Mouse (Mus musculus) CH12.LX (cell line): Measurements from ENCODE around the gene D17H6S53E. TPM values are rescaled to one million over a fixed set of nuclear protein-coding genes. Genes with fewer than 3 reads are reported as not detected.

Source experiments
- DNase-seq: peaks from one replicate; pipeline ENCODE4 v3.0.0-alpha.2; 2013; ENCODE audit errors: extremely low read depth
- H3K27ac ChIP-seq: 2 replicates; pipeline ENCODE4 v1.5.1; 2012; ENCODE audit warnings: low read depth, mild to moderate bottlenecking, control low read depth, moderate library complexity; ENCODE audit not compliant: insufficient read depth
- H3K27me3 ChIP-seq: replicated peaks from 2 replicates; pipeline ENCODE3; 2012; ENCODE audit warnings: inconsistent platforms
- H3K36me3 ChIP-seq, 2 experiments: replicated peaks in 1 of 2; 2 replicates each; pipeline versions ENCODE3 to v1.6.1; 2012; ENCODE audit warnings: inconsistent platforms in 1 of 2, low read length in 1 of 2, mild to moderate bottlenecking in 1 of 2, mixed read lengths in 1 of 2, moderate library complexity in 1 of 2; ENCODE audit not compliant: control insufficient read depth in 1 of 2, insufficient read depth in 1 of 2
- H3K4me1 ChIP-seq, 2 experiments: 2 replicates each; pipeline ENCODE4 v1.6.1; 2012; ENCODE audit warnings: inconsistent platforms in 1 of 2, moderate library complexity in 1 of 2; ENCODE audit not compliant: insufficient read depth in 2 of 2, control insufficient read depth in 1 of 2
- H3K4me2 ChIP-seq: 2 replicates; pipeline ENCODE4 v1.6.1; 2012; ENCODE audit warnings: low read depth, mild to moderate bottlenecking, control low read depth; ENCODE audit not compliant: poor library complexity, insufficient read depth, severe bottlenecking
- H3K4me3 ChIP-seq, 3 experiments: fragments of 150-350 bp in 1 of 3; sonication (generic) in 1 of 3; replicated peaks in 1 of 3; 2 replicates each; pipeline versions ENCODE3 to v1.5.1; 2011 to 2012; ENCODE audit warnings: low read depth in 2 of 3, low read length in 2 of 3, mild to moderate bottlenecking in 2 of 3, moderate library complexity in 2 of 3, control low read depth in 1 of 3, improper control_type of control experiment in 1 of 3, inconsistent platforms in 1 of 3, mixed read lengths in 1 of 3; ENCODE audit not compliant: poor library complexity in 1 of 3
- H3K79me2 ChIP-seq: replicated peaks from 2 replicates; pipeline ENCODE4 v1.6.1; 2012; ENCODE audit warnings: mild to moderate bottlenecking, moderate library complexity; ENCODE audit not compliant: control insufficient read depth, poor library complexity, insufficient read depth, severe bottlenecking; ENCODE audit errors: extremely low read depth
- H3K9ac ChIP-seq: 2 replicates; pipeline ENCODE4 v1.6.1; 2012; ENCODE audit warnings: low read depth, mild to moderate bottlenecking, control low read depth, moderate library complexity; ENCODE audit not compliant: insufficient read depth
- H3K9me3 ChIP-seq: replicated peaks from 2 replicates; pipeline ENCODE3; 2012; ENCODE audit warnings: low read length, inconsistent platforms, mixed read lengths
- BHLHE40 ChIP-seq: IDR thresholded peaks from 2 replicates; pipeline ENCODE4 v1.6.1; 2011; ENCODE audit warnings: mild to moderate bottlenecking, low read depth, low read length, improper control_type of control experiment
- CHD1 ChIP-seq: IDR thresholded peaks from 2 replicates; pipeline ENCODE4 v1.6.1; 2012; ENCODE audit warnings: low read depth, low read length, improper control_type of control experiment, inconsistent platforms
- CTCF ChIP-seq, 2 experiments: IDR thresholded peaks in 1 of 2; conservative IDR thresholded peaks in 1 of 2; 2 replicates each; pipeline ENCODE4 v1.5.1; 2011 to 2012; ENCODE audit warnings: low read depth in 2 of 2, low read length in 2 of 2, improper control_type of control experiment in 1 of 2, inconsistent platforms in 1 of 2, mild to moderate bottlenecking in 1 of 2, moderate library complexity in 1 of 2
- ELF1 ChIP-seq: IDR thresholded peaks from 2 replicates; pipeline ENCODE4 v1.6.1; 2014; ENCODE audit warnings: low read depth, mild to moderate bottlenecking, inconsistent platforms, low read length, improper control_type of control experiment
- EP300 ChIP-seq: IDR thresholded peaks from 2 replicates; pipeline ENCODE4 v1.6.1; 2011; ENCODE audit warnings: low read length, improper control_type of control experiment
- ETS1 ChIP-seq: conservative IDR thresholded peaks from 2 replicates; pipeline ENCODE4 v1.6.1; 2012; ENCODE audit warnings: low read depth, mild to moderate bottlenecking, inconsistent platforms, low read length, improper control_type of control experiment, moderate library complexity
- GABPA ChIP-seq: IDR thresholded peaks from 2 replicates; pipeline ENCODE4 v1.6.1; 2012; ENCODE audit warnings: low read depth, low read length, improper control_type of control experiment, inconsistent platforms; ENCODE audit not compliant: insufficient replicate concordance
- HCFC1 ChIP-seq: IDR thresholded peaks from 2 replicates; pipeline ENCODE4 v1.6.1; 2012; ENCODE audit warnings: low read depth, mild to moderate bottlenecking, inconsistent platforms, low read length, improper control_type of control experiment
- IRF4 ChIP-seq: IDR thresholded peaks from 2 replicates; pipeline ENCODE4 v1.6.1; 2014; ENCODE audit warnings: low read depth, mild to moderate bottlenecking, inconsistent platforms, low read length, improper control_type of control experiment
- JUN ChIP-seq: IDR thresholded peaks from 2 replicates; pipeline ENCODE4 v1.6.1; 2011; ENCODE audit warnings: low read depth, mild to moderate bottlenecking, low read length, improper control_type of control experiment, moderate library complexity; ENCODE audit not compliant: insufficient read depth
- JUND ChIP-seq: conservative IDR thresholded peaks from 2 replicates; pipeline ENCODE4 v1.6.1; 2011; ENCODE audit warnings: low read depth, low read length, improper control_type of control experiment
- KAT2A ChIP-seq: IDR thresholded peaks from 2 replicates; pipeline ENCODE4 v1.6.1; 2012; ENCODE audit warnings: low read length, improper control_type of control experiment, inconsistent platforms; ENCODE audit not compliant: insufficient replicate concordance
- MAFK ChIP-seq: IDR thresholded peaks from 2 replicates; pipeline ENCODE4 v1.6.1; 2011; ENCODE audit warnings: low read length, improper control_type of control experiment; ENCODE audit not compliant: insufficient replicate concordance
- MAX ChIP-seq: IDR thresholded peaks from 2 replicates; pipeline ENCODE4 v1.6.1; 2011; ENCODE audit warnings: low read length, improper control_type of control experiment
- MAZ ChIP-seq: IDR thresholded peaks from 2 replicates; pipeline ENCODE4 v1.6.1; 2012; ENCODE audit warnings: low read depth, mild to moderate bottlenecking, inconsistent platforms, low read length, improper control_type of control experiment, moderate library complexity
- MEF2A ChIP-seq: IDR thresholded peaks from 2 replicates; pipeline ENCODE4 v1.6.1; 2014; ENCODE audit warnings: low read depth, mild to moderate bottlenecking, inconsistent platforms, low read length, improper control_type of control experiment, borderline replicate concordance
- MXI1 ChIP-seq: IDR thresholded peaks from 2 replicates; pipeline ENCODE4 v1.6.1; 2011; ENCODE audit warnings: mild to moderate bottlenecking, low read depth, low read length, improper control_type of control experiment
- MYC ChIP-seq: IDR thresholded peaks from 2 replicates; pipeline ENCODE4 v1.6.1; 2011; ENCODE audit warnings: low read depth, mild to moderate bottlenecking, improper control_type of control experiment, low read length
- NELFE ChIP-seq: IDR thresholded peaks from 2 replicates; pipeline ENCODE4 v1.6.1; 2011; ENCODE audit warnings: low read depth, low read length, improper control_type of control experiment
- NRF1 ChIP-seq: IDR thresholded peaks from 2 replicates; pipeline ENCODE4 v1.6.1; 2014; ENCODE audit warnings: low read depth, mild to moderate bottlenecking, inconsistent platforms, low read length, improper control_type of control experiment, moderate library complexity
- POLR2AphosphoS2 ChIP-seq: IDR thresholded peaks from 2 replicates; pipeline ENCODE4 v1.6.1; 2011; ENCODE audit warnings: low read depth, low read length, improper control_type of control experiment
- RAD21 ChIP-seq: IDR thresholded peaks from 2 replicates; pipeline ENCODE4 v1.6.1; 2011; ENCODE audit warnings: low read depth, mild to moderate bottlenecking, low read length, improper control_type of control experiment, moderate library complexity
- RCOR1 ChIP-seq: conservative IDR thresholded peaks from 2 replicates; pipeline ENCODE4 v1.6.1; 2012; ENCODE audit warnings: low read depth, mild to moderate bottlenecking, inconsistent platforms, low read length, improper control_type of control experiment
- USF2 ChIP-seq: conservative IDR thresholded peaks from 2 replicates; pipeline ENCODE4 v1.6.1; 2011; ENCODE audit warnings: low read depth, low read length, improper control_type of control experiment
- ZKSCAN1 ChIP-seq: IDR thresholded peaks from 2 replicates; pipeline ENCODE4 v1.6.1; 2012; ENCODE audit warnings: low read depth, inconsistent platforms, low read length, improper control_type of control experiment, borderline replicate concordance
- ZMIZ1 ChIP-seq: IDR thresholded peaks from 2 replicates; pipeline ENCODE4 v1.6.1; 2012; ENCODE audit warnings: low read depth, mild to moderate bottlenecking, inconsistent platforms, low read length, improper control_type of control experiment
- ZNF384 ChIP-seq: IDR thresholded peaks from 2 replicates; pipeline ENCODE4 v1.6.1; 2012; ENCODE audit warnings: low read depth, low read length, improper control_type of control experiment, inconsistent platforms
- dilution Hi-C: fragments of 300-500 bp; cut with MboI; formaldehyde crosslinking; loops from 2 replicates; pipeline ENCODE4 v1.14.3; 2020; ENCODE audit warnings: low sequenced_read_pairs; ENCODE audit not compliant: extremely low pct_unique_long_range_greater_than_20kb, extremely low pct_ligation_motif_present
- in situ Hi-C: fragments of 300-500 bp; cut with MboI; formaldehyde crosslinking; loops from 3 replicates; pipeline ENCODE4 v1.14.3; 2019; ENCODE audit warnings: low sequenced_read_pairs, low pct_ligation_motif_present, low pct_unique_long_range_greater_than_20kb, mixed read lengths
- polyA plus RNA-seq: library from polyadenylated mRNA; unstranded; fragments of >175 nt; gene quantifications from 2 replicates; pipeline ENCODE4 v1.2.1, GENCODE M21; 2012; ENCODE audit warnings: low read depth; ENCODE audit not compliant: insufficient read length
- total RNA-seq, 2 experiments: library from RNA; depleted of rRNA; stranded (reverse); fragments of 300-350 nt in 1 of 2; fragments of >200 nt in 1 of 2; gene quantifications; 2 replicates each; pipeline ENCODE4 v1.2.3; 2012 to 2014

Gene D17H6S53E
- total and polyA plus RNA-seq, 3 experiments: 8.7 to 15.6 (median 11.9) TPM

DNA sequence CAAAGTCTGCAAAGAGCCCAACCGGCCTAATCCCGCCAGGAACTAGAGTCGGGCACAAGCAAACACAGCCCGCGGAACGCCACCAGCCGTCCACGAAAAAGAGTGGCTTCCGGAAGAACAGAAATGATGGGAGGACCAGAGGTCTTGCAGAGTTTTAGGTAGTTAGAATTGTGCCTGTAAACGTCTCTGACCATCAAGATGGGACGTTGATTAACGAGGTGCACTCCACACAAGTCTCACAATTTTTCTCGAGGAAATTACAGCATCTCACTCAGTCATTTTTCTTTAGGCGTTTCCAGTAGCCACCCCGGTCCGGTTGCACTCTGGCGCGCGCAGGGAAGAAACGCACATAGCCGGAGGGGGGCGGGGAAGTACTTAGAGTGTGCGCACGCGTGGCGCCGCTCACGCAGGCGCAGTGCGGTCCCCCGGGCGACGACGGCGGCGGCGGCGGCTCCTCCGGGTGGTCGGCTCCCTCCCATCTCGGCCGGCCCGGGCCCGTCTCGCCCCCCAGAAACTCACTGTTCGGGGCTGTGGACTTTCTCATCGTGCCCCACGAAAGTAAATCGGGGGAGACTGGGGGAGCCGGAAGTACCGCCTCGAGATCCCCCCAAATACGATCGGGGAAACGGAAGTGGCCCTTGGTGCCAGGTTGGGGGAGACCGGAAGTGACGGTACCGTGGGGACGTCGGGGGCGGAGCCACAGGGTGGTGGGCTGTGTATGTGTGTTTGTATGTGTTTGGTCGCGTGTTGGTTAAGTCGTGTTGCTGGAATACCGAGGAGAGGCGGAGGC, 8.8 kb downstream of the D17H6S53E start, which contains the start of gene Bag6 (continued):
- TF ChIP-seq EP300: no peak
- TF ChIP-seq ZKSCAN1: no peak
- no peak; the same call in 1 of the 2 replicates for TF ChIP-seq RCOR1
- TF ChIP-seq MAX: peak; percentile 100
- peak; percentile 30; the same call in 1 of the 2 replicates for TF ChIP-seq BHLHE40
- TF ChIP-seq ZMIZ1: peak; percentile 33; the same call in 1 of the 2 replicates
- peak; percentile 74 for TF ChIP-seq MEF2A
- TF ChIP-seq USF2: no peak
- TF ChIP-seq HCFC1: peak; percentile 91
- no peak for TF ChIP-seq ZNF384
- TF ChIP-seq POLR2AphosphoS2: peak; percentile 61; the same call in 1 of the 2 replicates
- TF ChIP-seq MAZ: no peak; the same call in 1 of the 2 replicates

DNA sequence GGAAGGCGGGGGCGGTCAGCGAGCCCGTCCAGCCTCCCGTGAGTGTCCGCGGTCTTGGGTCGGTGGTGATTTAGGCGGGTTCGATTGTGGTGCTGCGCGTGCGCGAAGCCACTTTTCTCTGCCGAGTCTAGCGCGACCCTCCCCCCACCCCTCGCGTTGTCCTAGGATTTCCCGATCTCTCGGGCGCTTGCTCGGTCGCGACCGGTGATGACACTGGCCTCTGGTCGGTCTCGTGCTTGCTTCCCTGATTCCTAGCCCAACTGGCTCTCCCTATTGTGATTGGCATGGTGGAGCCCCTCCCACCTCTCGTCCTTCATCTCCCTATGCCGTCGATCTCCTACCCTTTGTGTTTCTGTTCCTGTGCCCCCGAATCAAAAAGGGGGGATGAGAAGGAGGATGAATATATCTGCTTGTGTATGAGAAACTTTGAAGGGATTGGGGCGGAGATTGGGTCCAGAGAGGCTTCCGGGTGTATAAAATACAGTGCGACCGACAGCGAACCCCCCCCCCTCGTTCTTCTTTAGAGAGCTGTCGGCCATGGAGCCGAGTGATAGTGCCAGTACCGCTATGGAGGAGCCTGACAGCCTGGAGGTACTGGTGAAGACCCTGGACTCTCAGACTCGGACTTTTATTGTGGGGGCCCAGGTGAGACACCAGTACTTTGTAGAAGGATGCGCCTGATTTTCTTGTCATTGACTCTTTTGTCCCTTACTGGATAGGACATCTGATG, 9.6 kb downstream of the D17H6S53E start:
- Histone ChIP-seq H3K9me3 (no peaks in the 10 kb centered on the region), H3K9ac (peak overlapping the region; percentile 80), H3K36me3 (peaks cover 26 to 46% of the 10 kb centered on the region in 2 experiments), H3K79me2 (peaks cover 47% of the 10 kb centered on the region), H3K4me2 (peak overlapping the region; percentile 95), H3K27me3 (no peaks in the 10 kb centered on the region), H3K27ac (peak overlapping the region; percentile 74), H3K4me3 (peak overlapping the region; percentile 83 to 95 (median 91)), H3K4me1 (peaks cover 0 to 19% of the 10 kb centered on the region in 2 experiments; a peak in 2 of 4 replicates)
- in situ Hi-C loops (no loop called here), dilution Hi-C loops (no loop called here)
- TF ChIP-seq JUN (no peak), RCOR1 (no peak), POLR2AphosphoS2 (0 out of 2 replicates have a peak, but pooled peaks have one; percentile 32), ETS1 (no peak), EP300 (no peak), NRF1 (peak; percentile 83), MEF2A (no peak), MAFK (no peak), GABPA (no peak), MAZ (peak; percentile 68; the same call in 1 of the 2 replicates), CHD1 (0 out of 2 replicates have a peak, but pooled peaks have one; percentile 69), KAT2A (no peak), MXI1 (peak; percentile 16; the same call in 1 of the 2 replicates), NELFE (no peak; the same call in 1 of the 2 replicates), MAX (peak; percentile 33), MYC (0 out of 2 replicates have a peak, but pooled peaks have one; percentile 8), RAD21 (no peak), CTCF (conservative IDR thresholded peaks at IDR 0.05 in 1 of 2, IDR thresholded peaks at IDR 0.05 in 1 of 2; ENCODE audit: low read depth in 2 of 2, low read length in 2 of 2) (no peak), ZNF384 (no peak), ELF1 (no peak), IRF4 (no peak), BHLHE40 (peak; percentile 50; the same call in 1 of the 2 replicates), JUND (no peak)
- peak; percentile 65 for DNase-seq
